Mouse (Mus musculus) left cerebral cortex, postnatal 10 days (tissue): Measurements from ENCODE around the gene Slc24a4. TPM values are rescaled to one million over a fixed set of nuclear protein-coding genes. Genes with fewer than 3 reads are reported as not detected.

Experiments
- DNase-seq, 2 experiments: peaks; one replicate each; pipeline ENCODE4 v3.0.0; 2021 to 2022; ENCODE audit warnings: low spot score in 2 of 2, mixed read lengths in 1 of 2; ENCODE audit errors: extremely low spot score in 1 of 2
- intact Hi-C: fragments of 180-260 bp; cut with DNase I; formaldehyde crosslinking; loops from one replicate; pipeline ENCODE4 v1.15.1; 2025
- total RNA-seq, 2 experiments: library from RNA; stranded (reverse); gene quantifications; 2 replicates each; pipeline ENCODE4 v1.2.3; 2021

The Slc24a4 gene
- total RNA-seq, 2 experiments from 2014 or later: 14.1 to 15.2 TPM

- no peak for DNase-seq
- intact Hi-C loops: no loop called here
Measured at GRCm38 (mm10) chr12:102295230-102295629, 166.7 kb downstream of the Slc24a4 start.

- DNase-seq: no peak
- intact Hi-C loops: no loop called here
Measured at GRCm38 (mm10) chr12:102295662-102296061, 167.1 kb downstream of the Slc24a4 start.

- no peak for DNase-seq
- intact Hi-C loops: no loop called here
Measured at GRCm38 (mm10) chr12:102296361-102296760, 167.8 kb downstream of the Slc24a4 start.

- intact Hi-C loops: no loop called here
- DNase-seq: no peak
Measured at GRCm38 (mm10) chr12:102296967-102297366, 168.4 kb downstream of the Slc24a4 start.

GRCm38 (mm10) chr12:102299209-102299608 is 170.7 kb downstream of the Slc24a4 start:
- DNase-seq: no peak
- intact Hi-C loops: no loop called here

GRCm38 (mm10) chr12:102301585-102301984 is 173.1 kb downstream of the Slc24a4 start:
- intact Hi-C loops: no loop called here

GRCm38 (mm10) chr12:102302322-102302721 is 173.8 kb downstream of the Slc24a4 start:
- intact Hi-C loops: no loop called here
- DNase-seq: peak in 1 of 2 experiments; percentile 61

More at GRCm38 (mm10) chr12:102301585-102301984, 173.1 kb downstream of the Slc24a4 start:
- no peak for DNase-seq

- intact Hi-C loops: no loop called here
- peak in 1 of 2 experiments; percentile 62 for DNase-seq
Measured at GRCm38 (mm10) chr12:102302831-102303351, 174.4 kb downstream of the Slc24a4 start.

- intact Hi-C loops: no loop called here
- peak in 1 of 2 experiments; percentile 44 for DNase-seq
Measured at GRCm38 (mm10) chr12:102303867-102304266, 175.3 kb downstream of the Slc24a4 start.

- intact Hi-C loops: no loop called here
- peak in 1 of 2 experiments; percentile 49 for DNase-seq
Measured at GRCm38 (mm10) chr12:102305069-102305836, 176.7 kb downstream of the Slc24a4 start.

- peak in 1 of 2 experiments; percentile 86 for DNase-seq
- intact Hi-C loops: no loop called here
Measured at GRCm38 (mm10) chr12:102308001-102308456, 179.5 kb downstream of the Slc24a4 start.

- intact Hi-C loops: no loop called here
- DNase-seq: peak; percentile 59 to 84
Measured at GRCm38 (mm10) chr12:102308457-102309011, 180.0 kb downstream of the Slc24a4 start.

GRCm38 (mm10) chr12:102309099-102309799 is 180.7 kb downstream of the Slc24a4 start:
- no peak for DNase-seq
- intact Hi-C loops: no loop called here

GRCm38 (mm10) chr12:102309800-102310195 is 181.3 kb downstream of the Slc24a4 start:
- intact Hi-C loops: no loop called here
- no peak for DNase-seq

GRCm38 (mm10) chr12:102310261-102310660 is 181.7 kb downstream of the Slc24a4 start:
- DNase-seq: no peak
- intact Hi-C loops: no loop called here

- no peak for DNase-seq
- intact Hi-C loops: no loop called here
Measured at GRCm38 (mm10) chr12:102311454-102311853, 182.9 kb downstream of the Slc24a4 start.
